Mouse (Mus musculus) stomach, postnatal 0 days (tissue): ENCODE results near the gene Macrod1. TPM values are rescaled to one million over a fixed set of nuclear protein-coding genes. Genes with fewer than 3 reads are reported as not detected.

Experiments
- ATAC-seq: fragments of 200-750 bp; cut with Nextera tagmentation; 2 replicates; pipeline ENCODE4 v1.8.0; 2017; ENCODE audit not compliant: low FRiP score, low TSS enrichment
- DNase-seq: peaks from one replicate; pipeline ENCODE4 v3.0.0-alpha.2; 2016; ENCODE audit warnings: low spot score
- H3K27ac ChIP-seq: fragments of 300-500 bp; sonication (generic); replicated peaks from 2 replicates; pipeline ENCODE4 v1.5.1; 2014; ENCODE audit warnings: mild to moderate bottlenecking, control low read depth
- H3K27me3 ChIP-seq: fragments of 300-500 bp; sonication (generic); 2 replicates; pipeline ENCODE4 v1.6.1; 2014; ENCODE audit warnings: low read length; ENCODE audit not compliant: control insufficient read depth, insufficient read depth
- H3K36me3 ChIP-seq: fragments of 300-500 bp; sonication (generic); 2 replicates; pipeline ENCODE4 v1.6.1; 2014; ENCODE audit warnings: low read length, mixed read lengths; ENCODE audit not compliant: control insufficient read depth, insufficient read depth
- H3K4me1 ChIP-seq: fragments of 300-500 bp; sonication (generic); replicated peaks from 2 replicates; pipeline ENCODE4 v1.6.1; 2014; ENCODE audit warnings: antibody characterized with exemption; ENCODE audit not compliant: control insufficient read depth, insufficient read depth
- H3K4me2 ChIP-seq: fragments of 300-500 bp; sonication (generic); replicated peaks from 2 replicates; pipeline ENCODE4 v1.6.1; 2014; ENCODE audit warnings: low read depth, mild to moderate bottlenecking, control low read depth, moderate library complexity
- H3K4me3 ChIP-seq: fragments of 300-500 bp; sonication (generic); 2 replicates; pipeline ENCODE4 v1.5.1; 2014; ENCODE audit warnings: low read depth, low read length, control low read depth
- H3K9ac ChIP-seq: fragments of 300-500 bp; sonication (generic); 2 replicates; pipeline ENCODE4 v1.6.1; 2014; ENCODE audit warnings: mild to moderate bottlenecking, low read length, control low read depth, mixed read lengths
- H3K9me3 ChIP-seq: fragments of 300-500 bp; sonication (generic); 2 replicates; pipeline ENCODE4 v1.6.1; 2016; ENCODE audit warnings: low read length; ENCODE audit not compliant: control insufficient read depth
- CTCF ChIP-seq: IDR thresholded peaks from 2 replicates; pipeline ENCODE4 v1.5.1; 2016; ENCODE audit warnings: antibody characterized with exemption, low read depth, mild to moderate bottlenecking, moderate library complexity
- EP300 ChIP-seq: optimal IDR thresholded peaks from 2 replicates; pipeline ENCODE3; 2016; ENCODE audit warnings: antibody characterized with exemption
- WGBS: fragments of 180-500 bp; shearing (Covaris S2); extraction: QIAGEN DNeasy Blood & Tissue Kit; methylation state at CpG from one replicate; pipeline ENCODE4 v1.1.7; 2014; 5-methylcytosine and 5-hydroxymethylcytosine counted together
- polyA plus RNA-seq: library from polyadenylated mRNA; unstranded; fragments of >200 nt; fragmentation: Nextera tagmentation; extraction: Ambion mirVana; gene quantifications from 2 replicates; pipeline ENCODE4 v1.2.1, GENCODE M21; 2015

Macrod1 gene
- polyA plus RNA-seq, 1 experiment from 2014 or later, result 16.8 TPM

- Histone ChIP-seq H3K4me3 (no peak overlapping the region), H3K9ac (no peak overlapping the region), H3K27ac (no peak overlapping the region), H3K9me3 (no peaks in the 10 kb centered on the region), H3K4me1 (no peaks in the 10 kb centered on the region), H3K4me2 (no peak overlapping the region), H3K27me3 (no peaks in the 10 kb centered on the region), H3K36me3 (no peaks in the 10 kb centered on the region)
- DNase-seq, result no peak
- TF ChIP-seq CTCF (no peak), EP300 (no peak)
- 65% methylated on average over 5 of the region's 5 CpGs for WGBS
- no peak for ATAC-seq
These were observed 32.4 kb downstream of the Macrod1 start for GRCm38 (mm10) chr19:7089050-7089449.

GRCm38 (mm10) chr19:7089842-7090251 lies 33.2 kb downstream of the Macrod1 start:
- Histone ChIP-seq H3K9me3 (no peaks in the 10 kb centered on the region), H3K4me3 (no peak overlapping the region), H3K36me3 (no peaks in the 10 kb centered on the region), H3K9ac (no peak overlapping the region), H3K4me2 (no peak overlapping the region), H3K27ac (no peak overlapping the region), H3K4me1 (no peaks in the 10 kb centered on the region), H3K27me3 (no peaks in the 10 kb centered on the region)
- WGBS, result 77% methylated on average over 7 of the region's 7 CpGs
- DNase-seq (no peak), ATAC-seq (no peak)
- no peak for TF ChIP-seq EP300
- TF ChIP-seq CTCF, result no peak

GRCm38 (mm10) chr19:7090369-7091064 lies 33.9 kb downstream of the Macrod1 start:
- whole genome bisulfite sequencing, result 44% methylated on average over 10 of the region's 10 CpGs
- H3K4me1 ChIP-seq, result no peaks in the 10 kb centered on the region
- H3K4me3 ChIP-seq, result no peak overlapping the region
- no peak overlapping the region for H3K27ac ChIP-seq
- H3K27me3 ChIP-seq, result no peaks in the 10 kb centered on the region
- H3K36me3 ChIP-seq, result no peaks in the 10 kb centered on the region
- ATAC-seq (no peak), DNase-seq (no peak)
- H3K4me2 ChIP-seq, result no peak overlapping the region
- H3K9ac ChIP-seq, result no peak overlapping the region
- TF ChIP-seq CTCF, result no peak
- no peak for TF ChIP-seq EP300
- H3K9me3 ChIP-seq, result no peaks in the 10 kb centered on the region

GRCm38 (mm10) chr19:7091448-7092050 lies 34.9 kb downstream of the Macrod1 start:
- TF ChIP-seq EP300, result no peak
- no peak for TF ChIP-seq CTCF
- H3K27ac ChIP-seq, result no peak overlapping the region
- H3K4me1 ChIP-seq, result no peaks in the 10 kb centered on the region
- no peak overlapping the region for H3K4me2 ChIP-seq
- DNase-seq, result no peak
- H3K9me3 ChIP-seq, result no peaks in the 10 kb centered on the region
- H3K27me3 ChIP-seq, result no peaks in the 10 kb centered on the region
- H3K4me3 ChIP-seq, result no peak overlapping the region
- H3K36me3 ChIP-seq, result no peaks in the 10 kb centered on the region
- H3K9ac ChIP-seq, result no peak overlapping the region
- WGBS, result 65% methylated on average over 10 of the region's 10 CpGs
- ATAC-seq, result no peak

- Histone ChIP-seq H3K4me3 (no peak overlapping the region), H3K27ac (no peak overlapping the region), H3K9me3 (no peaks in the 10 kb centered on the region), H3K4me2 (no peak overlapping the region), H3K4me1 (no peaks in the 10 kb centered on the region), H3K36me3 (no peaks in the 10 kb centered on the region), H3K9ac (no peak overlapping the region), H3K27me3 (no peaks in the 10 kb centered on the region)
- no peak for ATAC-seq
- DNase-seq, result no peak
- no peak for TF ChIP-seq CTCF
- TF ChIP-seq EP300, result no peak
- WGBS, result 80% methylated on average over 5 of the region's 5 CpGs
These were observed 36.1 kb downstream of the Macrod1 start for GRCm38 (mm10) chr19:7092756-7093155.

GRCm38 (mm10) chr19:7099620-7100155 lies 43.1 kb downstream of the Macrod1 start:
- ATAC-seq (no peak), DNase-seq (no peak)
- H3K9ac ChIP-seq, result no peak overlapping the region
- no peaks in the 10 kb centered on the region for H3K36me3 ChIP-seq
- no peak overlapping the region for H3K4me3 ChIP-seq
- 88% methylated on average over 3 of the region's 3 CpGs for WGBS
- H3K27ac ChIP-seq, result no peak overlapping the region
- H3K9me3 ChIP-seq, result no peaks in the 10 kb centered on the region
- no peaks in the 10 kb centered on the region for H3K27me3 ChIP-seq
- H3K4me1 ChIP-seq, result peaks cover 3% of the 10 kb centered on the region
- TF ChIP-seq CTCF (no peak), EP300 (no peak)
- H3K4me2 ChIP-seq, result no peak overlapping the region
